Mouse (Mus musculus) brain, embryonic 14.5 days (tissue): Measurements from ENCODE around the gene Atxn1l.

Experiments
- CTCF ChIP-seq: fragments of 200-500 bp; IDR thresholded peaks from 2 replicates; pipeline ENCODE4 v1.5.1; 2012; ENCODE audit warnings: inconsistent platforms, mild to moderate bottlenecking, moderate library complexity, borderline replicate concordance; ENCODE audit not compliant: insufficient read depth, insufficient read length; ENCODE audit errors: extremely low read depth
- POLR2A ChIP-seq: fragments of 200-500 bp; IDR thresholded peaks from 2 replicates; pipeline ENCODE4 v1.6.1; 2012; ENCODE audit warnings: mild to moderate bottlenecking, inconsistent platforms, borderline replicate concordance; ENCODE audit not compliant: poor library complexity, insufficient read depth, insufficient read length, severe bottlenecking; ENCODE audit errors: extremely low read depth

- TF ChIP-seq CTCF (no peak), POLR2A (no peak)
Observed at GRCm38 (mm10) chr8:109756849-109757248, 19.3 kb upstream of the Atxn1l start.
